Mouse (Mus musculus): ENCODE data around the gene Sv2b.

Gene Sv2b

DNA sequence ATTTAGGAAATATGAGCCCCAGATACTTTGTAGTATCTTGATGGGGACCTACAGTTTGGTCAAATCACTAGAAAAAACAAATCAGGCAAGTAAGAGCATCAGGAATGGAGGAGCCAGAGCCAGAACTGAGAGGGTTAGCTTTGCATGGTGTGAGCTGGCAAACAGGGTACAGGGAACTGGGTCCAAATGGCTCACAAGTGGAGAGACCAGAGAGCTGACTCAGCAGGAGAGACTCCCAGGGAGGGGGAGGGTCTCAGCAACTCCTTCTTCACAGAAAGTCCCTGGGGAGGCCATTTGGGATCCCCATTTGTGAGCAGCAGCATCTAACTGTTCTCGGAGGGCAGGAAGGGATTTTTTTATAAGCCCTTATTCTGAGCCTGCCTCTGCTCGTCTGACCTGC lies 18.5 kb downstream of the Sv2b start:
- DNase-seq = no peak

DNA sequence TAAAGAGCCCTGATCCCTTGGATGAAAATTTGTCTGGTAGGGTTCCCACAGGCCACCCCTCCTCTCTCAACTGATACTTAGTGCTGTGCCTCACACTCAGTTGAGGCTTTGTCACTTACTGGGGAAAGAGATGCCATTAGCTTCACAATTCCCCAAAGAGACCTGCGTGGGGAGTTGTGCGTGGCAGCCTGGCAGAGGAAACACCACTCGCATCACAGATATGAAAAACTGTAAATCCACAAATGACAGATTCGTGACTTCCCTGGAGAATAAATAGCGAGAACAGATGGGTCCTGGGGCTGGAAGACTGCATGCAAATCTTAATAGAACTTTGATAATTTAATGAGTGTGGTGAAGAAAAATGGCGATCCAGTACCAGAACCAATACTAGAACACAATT lies 21.8 kb downstream of the Sv2b start:
- DNase-seq = no peak

DNA sequence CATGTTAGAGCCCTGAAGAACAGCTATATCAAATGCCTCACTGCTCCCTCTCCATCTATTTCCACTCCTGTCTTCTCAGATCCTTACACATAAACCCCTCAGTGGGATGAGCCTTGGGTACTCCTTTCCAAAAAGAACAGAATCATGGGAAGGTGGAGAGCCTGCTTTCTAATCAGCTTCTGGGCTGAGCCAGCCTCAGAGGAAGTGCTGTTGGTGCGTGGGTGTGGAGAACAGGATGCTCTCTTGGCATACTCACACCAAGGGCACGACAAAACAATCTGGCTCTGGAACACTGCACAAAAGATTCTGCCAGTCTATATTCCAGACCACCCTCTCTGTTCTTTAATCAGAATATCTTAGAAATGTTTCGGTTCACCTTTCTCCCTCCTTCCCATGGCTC lies 26.1 kb downstream of the Sv2b start:
- no peak for DNase-seq

DNA sequence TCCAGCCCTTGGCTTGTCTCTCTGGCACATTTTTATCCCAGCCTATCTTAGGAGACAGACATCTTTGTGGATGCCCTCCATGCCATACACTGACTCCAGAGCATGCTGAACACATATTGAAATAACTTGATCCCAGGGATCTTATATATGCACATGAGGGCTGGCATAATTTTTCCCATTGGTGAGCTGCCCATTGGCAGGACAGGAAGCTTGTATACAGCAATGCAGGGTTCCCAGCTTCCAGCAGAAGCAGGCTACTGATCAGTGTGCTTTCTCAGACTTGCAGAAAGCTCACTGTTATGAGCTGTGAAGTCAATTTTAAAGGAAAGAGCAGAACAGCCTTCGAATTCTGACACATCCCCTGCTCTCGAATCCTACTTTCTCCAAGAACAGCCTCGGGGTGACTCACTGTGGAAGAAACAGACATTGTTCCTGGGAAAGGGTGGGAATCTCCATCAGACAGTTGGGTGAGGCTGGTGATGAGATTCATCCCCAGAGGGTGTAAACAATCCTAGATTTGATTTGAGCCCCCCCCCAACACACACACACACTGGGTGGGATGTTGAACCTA lies 26.9 kb downstream of the Sv2b start:
- DNase-seq = no peak

DNA sequence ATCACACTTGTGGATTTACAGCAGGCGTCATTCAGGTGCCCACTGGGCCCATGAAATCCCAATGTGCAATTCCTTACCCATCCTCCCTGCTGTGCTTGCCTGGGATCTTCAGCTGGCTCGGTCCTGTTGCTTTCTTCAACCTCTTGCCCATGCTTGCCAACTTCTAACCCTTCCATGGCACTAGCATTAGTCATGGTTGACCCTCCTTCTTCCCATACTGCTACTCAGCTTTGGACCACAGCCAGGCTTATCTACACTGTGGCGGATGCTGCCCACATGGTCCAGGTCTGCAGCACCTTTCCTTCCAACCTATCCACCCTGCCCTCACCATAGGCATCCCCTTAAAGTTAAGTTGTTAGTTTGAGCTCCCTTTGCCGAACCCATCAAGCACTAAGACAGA lies 28.0 kb downstream of the Sv2b start:
- DNase-seq = no peak

DNA sequence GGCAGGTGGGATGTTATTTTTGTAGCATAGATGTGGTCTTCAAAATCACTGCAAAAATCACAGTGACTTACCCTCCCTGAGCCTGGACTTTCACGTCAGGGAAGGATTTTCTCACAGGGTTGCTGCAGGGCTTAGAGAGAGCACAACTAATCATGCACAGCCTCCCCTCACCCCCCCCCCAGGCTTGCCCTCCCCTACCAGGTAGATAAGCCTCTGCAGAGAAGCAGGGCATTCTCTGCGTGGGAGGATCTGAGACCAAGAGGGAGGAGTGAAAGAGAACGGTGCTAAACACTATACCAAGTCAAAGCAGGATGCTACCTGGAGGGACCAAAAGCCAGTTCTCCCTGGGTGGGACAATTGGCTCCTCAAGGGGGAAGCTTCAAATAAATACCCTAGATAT lies 31.2 kb downstream of the Sv2b start:
- DNase-seq = no peak

DNA sequence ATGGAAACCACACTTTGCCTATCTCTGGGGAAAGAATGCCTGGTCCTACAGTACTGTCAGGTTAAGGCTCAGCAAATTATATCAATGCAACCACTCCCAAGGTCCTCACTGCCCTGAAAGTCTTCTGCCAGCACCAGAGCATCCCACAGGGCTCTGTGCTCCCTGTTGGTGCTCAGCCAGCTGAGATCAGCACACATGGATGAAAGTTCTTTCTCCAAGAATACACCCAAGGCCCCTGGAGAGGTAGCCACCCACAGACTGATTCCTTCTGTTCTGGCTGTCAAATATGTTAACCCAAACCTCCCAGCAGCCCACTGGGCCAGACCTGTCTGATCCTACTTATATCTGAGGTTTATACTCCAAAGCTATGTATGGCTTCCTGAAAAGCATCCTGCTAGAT lies 32.3 kb downstream of the Sv2b start:
- no peak for DNase-seq

DNA sequence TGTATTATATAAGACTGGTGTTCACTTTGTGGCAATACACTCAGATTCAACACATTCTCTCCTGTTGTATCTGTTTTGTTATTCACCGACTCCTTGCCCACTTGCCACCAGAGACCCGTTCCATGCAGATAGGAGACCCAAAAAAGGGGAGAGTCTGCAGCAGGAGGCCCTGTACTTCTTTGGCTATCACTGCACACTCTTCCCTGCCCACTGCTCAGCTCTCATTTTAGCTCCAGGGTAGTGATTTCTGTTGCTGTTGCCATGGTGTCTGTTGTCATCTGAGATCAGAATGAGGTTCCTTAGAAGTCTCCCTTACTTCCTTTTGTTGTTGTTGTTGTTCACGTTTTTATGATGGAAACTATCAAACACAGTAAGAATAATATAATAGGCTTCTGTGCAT lies 34.5 kb downstream of the Sv2b start:
- no peak for DNase-seq

DNA sequence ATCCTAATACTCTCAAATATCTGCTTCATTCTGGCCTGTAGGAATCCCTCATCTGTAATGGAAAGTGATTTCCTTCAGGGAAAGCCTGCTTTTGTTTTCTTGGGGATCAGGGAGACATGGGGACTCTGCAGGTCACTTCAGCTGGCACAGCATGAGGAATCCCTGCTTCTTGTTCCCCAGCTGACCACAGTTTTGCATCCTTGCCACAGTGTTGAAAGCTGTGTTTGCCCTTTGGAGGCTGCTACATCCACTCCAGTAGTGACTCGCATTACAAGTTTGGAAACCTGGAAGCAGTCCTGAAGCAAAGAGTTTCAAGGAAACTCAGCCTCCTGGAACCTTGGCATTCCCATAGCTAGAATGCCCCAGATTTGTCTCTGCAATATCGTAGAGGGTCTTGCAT lies 35.4 kb downstream of the Sv2b start:
- no peak for DNase-seq

DNA sequence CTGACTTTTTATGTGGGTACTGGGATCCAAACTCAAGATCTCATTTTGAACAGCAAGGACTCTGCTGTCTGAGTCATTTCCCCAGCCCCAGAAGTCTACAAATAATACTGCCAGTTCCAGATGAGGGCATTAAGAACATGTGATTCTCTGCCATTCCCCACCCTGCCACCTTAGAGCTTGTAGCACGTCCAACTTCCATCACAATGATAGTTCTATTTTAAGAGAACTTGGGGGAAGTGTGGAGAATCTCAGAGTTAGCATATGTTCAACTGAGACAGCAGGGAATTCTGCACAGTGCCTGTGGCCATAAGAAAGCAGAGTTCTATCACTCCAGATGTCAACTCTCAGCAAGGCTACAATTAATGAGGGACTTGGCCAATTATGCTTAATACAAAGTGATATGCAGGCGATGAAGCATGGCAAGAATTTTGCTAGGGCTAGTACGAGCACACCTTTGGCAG lies 37.1 kb downstream of the Sv2b start:
- DNase-seq = no peak

DNA sequence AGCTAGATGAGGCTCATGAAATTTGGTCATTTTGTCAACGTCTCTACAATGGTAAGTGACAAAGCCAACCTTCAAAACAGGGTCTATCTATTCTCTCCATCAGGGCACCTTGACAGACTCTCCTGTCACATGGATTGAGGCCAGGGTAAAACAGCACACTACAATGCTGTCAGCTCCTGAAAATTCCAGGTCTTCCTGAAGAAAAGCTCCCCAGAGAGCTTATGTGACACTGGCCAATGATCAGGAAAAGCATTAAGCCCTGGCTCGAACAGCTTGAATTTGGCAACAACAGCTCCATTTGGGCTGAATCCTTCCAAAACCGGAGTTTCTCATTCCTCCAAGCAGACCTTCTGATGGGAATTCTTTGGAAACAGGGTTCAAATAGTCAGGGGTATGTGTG lies 37.8 kb downstream of the Sv2b start:
- DNase-seq = no peak

DNA sequence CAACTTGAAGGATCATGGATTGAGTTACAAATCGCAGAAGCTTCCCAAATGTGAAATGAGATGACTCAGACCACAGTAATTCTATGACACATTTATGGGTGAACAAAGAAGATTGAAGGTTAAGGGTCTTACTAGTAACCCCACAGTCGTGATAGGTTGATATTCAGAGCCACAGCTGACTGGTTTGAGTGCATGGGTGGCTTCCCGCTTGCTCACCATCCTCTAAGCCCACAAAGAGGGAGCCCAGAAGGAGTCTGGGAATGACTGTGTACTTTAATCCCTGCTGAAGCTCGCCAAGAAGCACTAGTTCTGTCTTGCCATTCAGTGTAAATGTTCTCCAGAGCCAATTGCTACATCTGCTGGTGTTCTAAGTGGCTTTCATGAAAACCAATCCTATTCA lies 41.8 kb downstream of the Sv2b start:
- DNase-seq = no peak

DNA sequence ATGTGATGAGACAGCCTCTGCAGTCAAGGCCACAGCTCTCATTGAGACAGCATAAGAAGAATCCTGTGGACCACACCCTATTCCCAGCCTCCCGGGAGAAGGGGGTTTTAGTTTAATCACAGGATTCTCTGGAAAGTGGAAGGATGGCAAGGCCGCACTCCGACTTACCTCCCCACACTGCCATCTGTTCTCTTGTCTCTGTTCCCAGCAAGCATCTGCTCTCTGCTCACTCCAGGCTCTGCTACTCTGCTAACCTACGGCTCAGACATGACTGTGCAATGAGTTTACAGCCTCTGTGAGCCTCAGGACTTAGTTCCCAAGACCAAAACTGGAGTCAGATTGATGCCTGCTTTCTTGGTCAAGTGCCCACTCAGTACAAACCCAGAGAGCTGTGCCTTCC lies 43.8 kb downstream of the Sv2b start:
- DNase-seq = no peak

DNA sequence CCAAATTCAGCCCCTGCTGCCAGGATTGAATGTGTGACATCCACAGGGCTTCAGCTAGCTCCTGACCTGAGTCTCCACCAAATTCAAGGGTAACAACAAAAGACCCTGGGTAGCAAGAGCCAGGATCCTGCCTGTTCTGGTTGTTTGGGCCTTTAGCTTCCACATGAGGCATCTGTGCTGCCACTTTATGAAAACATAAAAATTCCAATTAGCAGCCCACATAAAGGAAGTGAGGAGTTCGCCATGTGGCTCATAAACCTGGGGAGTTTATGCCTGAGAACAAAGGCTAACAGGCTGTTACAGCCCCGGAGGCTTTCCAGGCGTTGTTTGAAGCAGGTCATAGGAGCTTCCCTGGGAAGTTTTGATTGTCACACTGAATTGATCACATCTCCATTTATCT lies 49.1 kb downstream of the Sv2b start:
- no peak for DNase-seq

DNA sequence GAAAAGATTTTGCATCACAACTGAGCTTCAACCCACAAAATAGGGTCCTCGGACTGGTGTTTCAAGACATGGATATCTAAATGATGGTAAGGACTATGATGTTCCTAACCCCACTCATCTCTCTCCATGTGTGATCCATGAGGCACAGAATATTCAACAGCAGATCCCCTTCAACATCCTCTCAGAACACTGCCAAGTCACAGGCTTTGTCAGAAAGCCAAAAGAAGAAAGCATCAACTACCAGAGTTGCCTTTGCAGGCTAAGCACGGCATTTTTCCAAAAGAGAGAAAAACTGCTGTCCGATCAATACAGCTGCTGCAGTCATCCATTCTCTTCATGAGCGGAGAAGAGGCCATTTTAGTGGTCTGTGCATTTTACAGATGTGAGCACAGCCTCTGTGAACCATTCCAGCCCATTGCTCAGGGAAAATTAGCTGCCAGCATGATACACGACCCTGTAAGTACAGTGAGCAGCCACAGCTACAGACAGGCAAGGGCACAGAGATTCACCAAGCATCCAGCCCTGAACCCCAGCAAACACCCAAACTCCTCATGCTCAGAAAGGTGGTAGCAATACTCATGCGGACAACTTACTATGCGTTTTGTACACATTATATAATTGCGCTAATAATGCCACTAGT lies 55.3 kb downstream of the Sv2b start:
- no peak for DNase-seq

DNA sequence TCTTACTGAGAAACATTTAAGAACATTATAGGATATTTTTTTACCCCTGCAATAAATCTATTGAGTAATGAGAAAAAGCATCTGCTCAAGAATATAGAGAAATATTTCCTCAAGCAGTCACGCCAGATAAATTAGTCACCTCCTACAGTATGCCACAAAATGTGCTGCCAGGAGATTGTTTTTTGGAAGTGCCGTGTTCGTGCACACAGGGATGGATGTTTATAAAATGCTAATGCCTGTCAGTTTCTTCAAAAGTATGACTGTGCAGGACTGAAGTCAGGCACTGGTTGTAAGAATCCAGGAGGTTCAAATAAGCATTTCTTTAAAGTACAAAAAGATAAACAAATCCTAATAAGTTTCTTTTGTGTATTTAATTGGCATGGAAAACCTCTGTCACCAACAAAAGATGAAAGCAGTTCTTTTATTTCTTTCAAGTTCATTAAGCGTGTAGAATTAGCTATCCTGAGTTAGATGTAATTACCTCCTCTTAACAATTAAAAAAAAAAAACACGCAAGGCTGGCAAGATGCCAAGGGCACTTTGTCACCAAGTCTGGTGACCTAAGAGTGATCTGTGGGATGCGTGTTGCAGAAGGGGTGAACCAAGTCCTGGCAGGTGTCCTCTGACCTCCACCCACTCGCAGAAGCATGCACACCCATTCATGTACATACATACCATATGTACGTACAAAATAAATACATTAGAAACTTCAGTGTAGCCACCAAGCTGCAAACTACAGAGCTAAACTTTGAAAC lies 68.1 kb downstream of the Sv2b start:
- no peak for DNase-seq

DNA sequence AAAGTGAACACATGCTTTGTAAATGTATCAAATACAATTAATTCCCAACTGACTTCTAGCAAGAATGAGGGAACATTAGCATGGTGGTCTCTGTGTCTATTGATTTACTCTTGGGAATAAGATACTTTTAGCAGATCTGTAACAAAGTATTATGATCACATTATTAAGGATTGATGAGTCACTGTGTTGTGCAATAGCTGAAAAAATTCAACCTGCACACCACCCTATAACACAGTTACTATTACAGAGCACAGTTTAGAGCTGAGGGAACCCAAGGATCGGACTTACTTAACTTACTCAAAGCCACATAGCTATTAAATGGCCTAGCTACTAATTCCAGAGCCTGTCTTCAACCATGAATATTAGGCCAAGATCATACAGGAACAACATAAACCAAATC lies 72.7 kb downstream of the Sv2b start:
- no peak for DNase-seq

DNA sequence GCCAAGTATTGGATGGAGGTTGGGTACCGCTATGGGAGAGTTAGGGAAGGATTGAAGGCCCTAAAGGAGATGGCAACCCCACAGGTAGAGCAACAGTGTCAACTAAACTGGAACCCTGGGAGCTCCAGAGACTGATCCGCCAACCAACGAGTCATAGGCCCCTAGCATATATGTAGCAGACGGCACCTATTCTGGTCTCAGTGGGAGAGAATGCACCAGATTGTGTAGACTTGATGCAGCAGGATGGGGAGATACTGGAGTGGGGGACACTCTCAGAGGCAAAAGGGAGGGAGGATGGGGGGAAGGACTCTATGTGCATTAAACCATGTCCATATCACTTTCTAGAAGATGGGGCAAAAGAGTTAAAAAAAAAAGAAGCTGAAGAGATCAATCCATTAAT lies 84.9 kb downstream of the Sv2b start:
- DNase-seq = no peak

DNA sequence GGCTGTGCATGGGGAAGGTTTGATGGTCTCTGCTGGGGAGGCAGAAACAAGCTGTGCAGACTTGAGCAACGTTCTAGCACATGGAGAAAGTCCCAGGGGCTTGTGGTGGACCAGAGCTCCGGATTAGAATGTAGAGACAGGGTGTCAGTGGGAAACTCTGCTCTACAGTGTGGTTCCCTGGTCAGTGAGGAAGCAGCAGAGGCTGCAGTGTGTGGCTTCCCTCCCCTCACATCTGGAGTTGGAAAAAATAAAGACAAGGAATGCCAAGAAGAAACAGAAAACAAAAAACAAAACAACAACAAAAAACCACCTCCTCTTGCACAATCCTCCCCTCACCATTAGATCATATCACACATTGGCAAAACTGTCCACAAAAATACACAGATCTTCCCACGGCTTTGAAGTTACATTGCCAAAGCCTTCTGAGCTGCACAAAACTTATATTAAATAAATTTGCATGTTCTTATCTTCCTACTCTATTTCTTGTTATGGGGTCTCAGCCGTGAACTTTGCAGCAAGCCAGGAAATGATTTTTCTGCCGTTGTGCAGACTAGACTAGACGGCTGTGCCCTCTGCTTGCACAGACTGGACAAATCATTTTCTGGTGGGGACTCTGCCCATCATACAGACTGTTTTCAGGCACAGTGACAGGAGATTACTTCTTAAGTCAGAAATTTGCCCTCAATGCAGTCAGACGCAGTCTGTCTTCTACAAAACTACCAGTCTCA lies 86.2 kb downstream of the Sv2b start:
- DNase-seq = no peak

DNA sequence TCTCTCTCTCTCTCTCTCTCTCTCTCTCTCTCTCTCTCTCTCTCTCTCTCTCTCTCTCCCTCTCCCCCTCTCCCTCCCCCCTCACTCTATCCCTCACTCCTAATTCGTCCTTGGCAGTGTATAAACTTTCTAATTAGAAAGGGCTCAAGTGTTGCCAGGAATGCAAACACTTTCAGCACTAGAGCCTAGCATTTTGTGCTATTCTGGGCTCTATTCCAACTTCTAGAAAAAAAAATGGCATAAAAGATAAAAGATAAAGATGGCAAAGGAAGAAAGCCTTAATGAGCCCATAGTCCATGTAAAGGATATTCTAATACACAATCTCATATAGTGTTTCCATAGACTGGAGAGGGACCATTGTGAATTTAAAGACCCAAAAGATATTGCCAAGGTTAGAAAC lies 88.3 kb downstream of the Sv2b start:
- DNase-seq = no peak

DNA sequence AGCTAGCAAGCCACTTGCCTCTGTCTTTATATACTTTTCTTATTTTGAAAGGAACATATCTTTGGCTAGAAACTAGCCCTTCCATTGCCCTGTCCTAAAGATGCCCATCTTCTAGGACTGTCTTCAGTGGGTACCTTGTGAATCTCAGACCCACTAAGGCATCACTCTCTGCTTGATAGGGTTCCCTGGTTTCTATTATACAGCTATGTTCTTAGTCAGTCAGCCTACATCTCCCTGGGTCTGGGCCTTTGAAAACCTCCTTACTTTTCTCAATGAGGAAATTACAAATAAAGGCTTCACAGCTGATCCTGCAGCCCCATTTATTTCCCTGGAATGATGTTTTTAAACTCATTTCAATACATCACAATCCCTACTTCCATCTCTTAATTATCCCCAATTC lies 88.8 kb downstream of the Sv2b start:
- no peak for DNase-seq

DNA sequence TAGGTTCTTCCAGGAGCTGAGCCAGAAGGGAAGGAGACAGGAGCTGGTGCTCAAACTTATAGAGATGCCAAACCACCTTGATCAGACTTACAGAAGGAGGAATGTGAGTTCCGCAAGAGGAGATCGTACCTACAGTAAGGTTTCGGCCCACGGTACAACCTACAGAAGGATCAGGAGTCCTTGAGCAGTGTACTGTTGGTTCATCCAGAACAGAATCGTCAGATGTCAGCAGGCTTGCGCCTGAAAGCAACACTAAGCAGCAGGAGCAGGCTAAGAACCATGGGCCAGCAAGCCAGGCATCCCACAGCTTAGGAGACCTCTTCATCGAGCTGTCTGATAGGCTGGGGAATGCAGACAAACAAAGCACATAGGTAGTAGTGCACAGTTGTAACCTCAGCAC lies 92.9 kb downstream of the Sv2b start:
- no peak for DNase-seq

DNA sequence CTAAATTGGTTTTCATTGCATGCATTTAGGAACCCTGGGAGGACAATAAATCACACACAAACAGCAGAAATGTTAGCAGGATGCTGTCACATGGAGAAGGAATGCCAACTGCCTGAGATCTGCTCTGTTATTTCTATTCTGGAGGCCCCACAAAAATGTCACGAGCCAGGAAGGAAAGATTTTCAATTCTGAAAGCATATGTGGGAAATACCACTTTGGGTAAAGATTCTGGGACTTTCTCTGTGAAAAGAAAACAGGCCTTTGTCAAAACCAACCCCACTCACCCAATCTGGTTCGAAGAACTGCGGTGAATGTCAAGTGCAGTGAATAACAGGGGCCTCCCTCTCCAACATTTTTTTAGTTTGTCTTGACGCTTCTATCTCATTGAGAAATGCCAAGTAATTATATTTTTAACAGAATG lies 99.8 kb downstream of the Sv2b start:
- DNase-seq = no peak

Measured in thymus, postnatal 25 days (tissue).